Mouse (Mus musculus): ENCODE results near the gene Snx29. TPM values are rescaled to one million over a fixed set of nuclear protein-coding genes. Genes with fewer than 3 reads are reported as not detected.

Gene Snx29
- total RNA-seq, 2 experiments from 2014 or later: 20.9 to 21.0 TPM

DNA sequence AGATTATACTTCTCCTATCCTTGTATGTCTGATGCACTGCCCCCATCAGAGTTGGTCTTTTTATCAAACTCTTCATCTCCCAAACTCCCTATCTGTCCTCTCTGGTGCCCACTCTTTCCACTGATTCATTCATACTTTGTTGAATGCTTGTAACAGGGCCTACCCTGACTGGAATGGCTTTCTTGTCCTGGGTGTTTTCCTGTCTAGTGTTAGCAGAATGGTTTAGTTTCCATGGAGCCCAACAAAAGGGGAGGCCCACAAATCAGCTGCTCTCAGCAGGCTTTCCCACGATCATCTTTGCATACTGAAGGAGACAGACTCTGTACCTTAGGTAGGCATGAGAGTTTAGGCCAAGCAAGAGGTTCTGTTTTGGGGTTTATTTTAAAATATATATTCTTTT is 346.2 kb downstream of the Snx29 start:
- DNase-seq (ENCODE audit: low spot score in 2 of 2): no peak

DNA sequence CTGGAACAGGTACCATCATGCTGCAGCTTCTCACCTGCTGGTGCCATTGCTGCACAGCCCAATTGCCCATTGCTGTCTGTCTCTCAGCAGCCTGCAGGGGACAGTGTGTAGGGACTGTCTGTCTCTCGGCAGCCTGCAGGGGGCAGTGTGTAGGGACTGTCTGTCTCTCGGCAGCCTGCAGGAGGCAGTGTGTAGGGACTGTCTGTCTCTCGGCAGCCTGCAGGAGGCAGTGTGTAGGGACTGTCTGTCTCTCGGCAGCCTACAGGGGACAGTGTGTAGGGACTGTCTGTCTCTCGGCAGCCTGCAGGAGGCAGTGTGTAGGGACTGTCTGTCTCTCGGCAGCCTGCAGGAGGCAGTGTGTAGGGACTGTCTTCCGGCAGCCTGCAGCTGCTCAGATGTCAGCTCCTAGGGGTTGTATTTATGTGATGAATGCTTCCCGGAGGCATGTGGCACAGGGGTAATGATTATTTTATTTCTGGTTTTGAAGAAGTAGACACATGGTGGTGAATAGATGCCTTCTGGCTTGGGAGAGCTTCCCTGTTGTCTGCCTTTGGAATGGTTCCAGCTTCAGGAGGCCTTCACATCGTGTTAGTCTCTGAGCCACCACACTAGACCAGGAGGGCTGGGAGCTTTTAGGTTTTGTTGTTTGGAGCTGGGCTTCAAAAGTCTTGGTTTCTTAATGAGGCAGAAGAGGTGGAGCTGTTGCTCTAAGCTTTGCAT is 347.7 kb downstream of the Snx29 start:
- DNase-seq (ENCODE audit: low spot score in 2 of 2): no peak

DNA sequence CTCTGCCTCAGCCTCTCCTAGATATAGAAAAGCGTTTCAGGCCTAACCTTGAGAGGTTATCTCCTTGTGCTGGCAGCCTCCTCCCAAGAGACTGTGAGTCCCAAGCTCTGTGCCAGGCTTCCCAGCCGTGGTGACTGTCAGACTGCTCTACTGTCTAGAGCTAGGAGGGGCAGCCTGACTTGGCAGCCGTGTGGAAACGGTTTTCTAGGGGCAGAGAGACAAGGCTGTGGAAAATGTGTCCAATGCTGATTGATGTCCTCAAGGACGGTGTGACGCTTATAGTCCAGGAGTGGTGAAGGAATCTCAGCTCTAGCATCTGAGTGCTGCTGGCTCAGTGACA is 348.2 kb downstream of the Snx29 start:
- no peak for DNase-seq (ENCODE audit: low spot score in 2 of 2)

DNA sequence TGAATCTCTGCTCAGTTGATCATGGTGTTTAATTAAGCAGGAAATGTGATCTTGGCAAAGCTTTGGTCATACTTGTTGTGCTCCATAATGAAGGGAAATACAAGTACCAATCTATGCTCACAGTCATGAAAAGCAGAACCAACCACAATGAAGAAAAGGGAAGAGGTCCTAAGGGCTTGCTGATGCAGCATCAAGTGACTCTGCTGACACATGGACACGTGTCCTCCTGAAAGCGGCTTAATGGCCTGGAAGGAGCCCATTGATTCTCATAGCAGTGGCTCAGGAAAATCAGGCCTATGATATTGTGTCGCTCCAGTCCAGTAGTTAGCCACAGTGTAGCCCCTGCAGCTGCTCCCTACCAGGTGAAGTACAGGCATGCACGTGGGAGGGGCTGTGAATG is 353.3 kb downstream of the Snx29 start:
- DNase-seq (ENCODE audit: low spot score in 2 of 2): no peak

DNA sequence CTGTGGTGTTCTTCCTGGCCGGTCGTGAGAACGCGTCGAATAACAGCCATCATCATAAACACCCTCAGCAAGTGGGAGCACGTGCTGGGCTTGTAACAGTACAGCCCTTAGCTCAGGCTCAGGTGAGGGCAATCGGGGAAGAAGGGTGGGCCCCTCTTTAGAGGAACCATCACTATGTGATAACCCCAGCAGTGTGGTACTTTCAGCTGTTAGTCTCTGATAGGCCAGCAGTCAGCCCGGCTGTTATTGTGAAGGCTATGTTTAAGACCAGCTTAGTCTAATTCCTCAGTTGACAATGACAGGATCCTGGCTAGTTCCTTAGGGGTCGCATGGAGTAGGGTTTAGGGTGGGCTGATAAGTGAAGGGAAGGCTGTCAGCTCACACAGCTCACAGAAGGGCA is 362.6 kb downstream of the Snx29 start:
- DNase-seq (ENCODE audit: low spot score in 2 of 2): no peak

DNA sequence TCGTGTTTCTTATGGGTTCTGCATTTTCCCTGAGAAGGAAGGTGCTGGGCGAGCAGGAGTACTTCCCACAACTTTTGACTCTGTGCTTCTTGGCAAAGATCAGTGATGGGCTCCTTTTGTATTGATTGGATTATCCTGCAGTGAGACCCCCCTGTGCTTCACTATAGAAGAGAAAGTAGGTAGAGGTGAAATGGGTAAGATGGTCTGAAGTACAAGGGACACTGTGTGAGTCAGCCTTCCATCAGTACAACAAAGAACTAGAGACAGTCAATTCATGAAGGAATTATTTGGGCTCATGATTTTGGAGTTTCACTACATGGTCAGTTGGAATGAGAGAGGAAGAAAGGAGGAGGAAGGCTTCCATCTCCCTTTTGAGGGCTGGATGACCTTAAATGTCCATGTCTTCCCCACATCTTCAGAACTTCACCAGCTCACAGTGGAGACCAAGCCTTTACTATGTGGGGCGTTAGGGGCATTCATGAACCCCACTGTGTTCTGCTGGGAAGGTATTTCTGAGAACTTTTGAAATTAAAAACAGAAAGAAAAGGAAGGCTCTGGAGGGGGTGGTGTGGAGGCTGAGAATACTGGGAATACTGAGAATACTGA is 363.1 kb downstream of the Snx29 start:
- DNase-seq (ENCODE audit: low spot score in 2 of 2): no peak

DNA sequence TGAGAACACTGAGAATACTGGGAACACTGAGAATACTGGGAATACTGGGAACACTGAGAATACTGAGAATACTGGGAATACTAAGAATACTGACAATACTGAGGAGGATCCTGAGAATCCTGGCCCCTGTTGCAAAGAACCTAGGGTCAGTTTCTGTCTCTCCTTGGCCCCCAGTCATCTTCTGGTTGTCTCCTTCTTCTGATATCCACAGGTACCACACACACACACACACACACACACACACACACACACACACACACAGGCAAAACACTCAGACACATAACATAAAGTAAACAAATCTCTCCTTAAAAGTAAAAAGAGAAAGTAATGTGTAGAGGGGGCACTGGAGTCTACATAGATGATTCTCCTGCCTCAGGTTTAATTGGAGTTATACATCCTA is 365.1 kb downstream of the Snx29 start:
- DNase-seq (ENCODE audit: low spot score in 2 of 2): no peak

DNA sequence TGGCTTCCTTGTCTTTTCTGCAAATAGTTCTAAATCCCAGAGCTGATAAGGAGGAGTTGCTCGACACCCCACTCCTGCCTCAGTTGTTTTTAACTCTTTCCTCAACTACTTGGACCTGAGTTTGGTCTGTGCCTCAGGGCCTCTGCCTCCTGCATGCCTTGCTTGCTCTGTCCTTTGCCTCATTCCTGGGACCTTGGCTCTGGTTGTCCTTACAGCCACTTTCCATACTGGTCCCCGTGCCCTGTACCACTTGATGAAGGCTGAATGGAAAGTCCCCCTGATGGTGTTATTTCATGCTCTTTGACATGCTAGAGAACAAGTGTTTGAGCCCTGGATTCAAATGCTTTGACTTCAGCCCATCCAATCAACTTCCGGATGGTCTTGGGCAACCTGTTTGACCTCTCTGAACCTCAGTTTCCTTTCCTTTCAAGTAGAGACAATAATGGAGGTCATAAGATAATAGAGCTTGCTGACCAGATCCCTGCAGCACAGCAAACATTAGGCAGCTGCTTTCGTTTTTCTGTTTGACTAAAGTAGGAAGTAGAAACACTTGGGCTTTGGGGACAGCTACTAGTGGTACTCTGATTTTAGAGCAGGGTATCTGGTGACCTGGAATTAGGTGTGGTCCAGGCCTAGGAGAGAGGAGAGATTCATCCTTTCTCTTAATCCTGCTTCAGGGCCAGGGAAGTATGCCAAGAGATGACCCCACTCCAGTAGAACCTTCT is 365.7 kb downstream of the Snx29 start:
- no peak for DNase-seq (ENCODE audit: low spot score in 2 of 2)

DNA sequence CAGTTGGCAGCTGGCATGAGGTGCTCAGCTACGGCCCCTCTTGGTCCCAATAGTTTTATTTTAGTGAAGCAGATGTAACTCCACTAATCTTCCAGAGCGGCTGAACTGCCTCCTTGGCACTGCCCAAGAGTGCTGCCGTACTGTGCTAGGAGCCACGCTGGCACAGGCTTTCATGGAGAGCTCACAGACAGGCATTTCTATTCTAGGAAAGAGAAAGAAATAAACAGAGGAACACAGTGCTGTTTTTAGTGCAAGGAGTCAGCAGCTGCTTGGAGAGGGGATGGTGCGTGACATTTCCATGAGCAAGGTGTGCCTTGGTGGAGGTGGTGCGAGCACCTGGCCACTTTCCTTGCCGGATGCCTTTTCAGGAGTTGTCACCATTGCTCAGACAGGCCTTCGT is 367.4 kb downstream of the Snx29 start:
- DNase-seq (ENCODE audit: low spot score in 2 of 2): no peak

DNA sequence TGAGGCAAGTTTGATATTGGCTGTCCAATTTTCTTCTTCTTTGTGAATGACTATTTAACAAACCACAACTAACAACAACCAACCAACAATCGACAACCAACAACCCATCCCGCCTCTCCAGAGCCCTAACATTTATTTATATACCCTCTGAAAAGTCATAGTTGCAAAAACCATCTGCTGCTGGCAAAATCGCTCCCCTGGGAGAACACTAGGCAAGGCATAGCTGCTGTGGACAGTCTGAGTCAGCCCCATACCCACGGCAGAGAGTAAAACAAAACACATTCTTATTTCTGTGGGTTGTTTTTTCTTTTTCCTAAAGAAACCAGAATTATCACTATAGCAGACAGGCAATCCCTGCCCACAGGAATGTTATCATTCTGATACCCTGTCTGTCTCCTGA is 368.0 kb downstream of the Snx29 start:
- no peak for DNase-seq (ENCODE audit: low spot score in 2 of 2)

DNA sequence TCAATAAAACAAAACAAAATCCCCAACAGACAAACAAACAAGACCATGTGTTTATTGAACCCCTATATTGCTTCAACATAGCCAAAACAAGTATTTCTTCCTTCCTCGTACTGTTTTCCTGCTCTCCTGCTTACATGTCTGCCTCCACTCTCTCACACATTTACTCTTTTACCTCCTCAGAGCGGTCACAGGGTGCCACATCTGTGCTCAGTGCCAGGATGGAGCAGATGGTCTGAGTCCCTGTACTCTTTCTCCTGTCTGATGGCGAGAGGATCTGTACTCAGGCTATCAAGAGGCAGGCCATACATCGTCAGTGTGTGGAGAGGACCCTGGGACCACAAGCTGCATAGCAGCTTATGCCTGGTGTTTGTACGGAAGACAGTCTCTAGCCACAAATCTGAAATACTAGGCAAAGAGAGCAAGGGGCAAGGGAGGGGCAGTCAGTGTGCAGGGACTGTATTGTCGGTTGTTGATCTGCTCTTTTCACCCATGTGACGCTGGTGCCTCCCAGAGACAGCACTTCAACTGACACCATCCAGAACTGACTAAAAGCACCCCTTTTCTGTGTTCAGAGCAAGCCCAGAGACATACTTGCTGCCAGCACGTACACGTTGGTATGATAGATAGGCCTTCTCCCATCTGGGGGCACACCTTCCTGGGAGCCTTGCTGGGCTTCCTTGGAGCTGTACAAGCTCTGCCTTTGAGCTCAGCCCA is 368.9 kb downstream of the Snx29 start:
- no peak for DNase-seq (ENCODE audit: low spot score in 2 of 2)

DNA sequence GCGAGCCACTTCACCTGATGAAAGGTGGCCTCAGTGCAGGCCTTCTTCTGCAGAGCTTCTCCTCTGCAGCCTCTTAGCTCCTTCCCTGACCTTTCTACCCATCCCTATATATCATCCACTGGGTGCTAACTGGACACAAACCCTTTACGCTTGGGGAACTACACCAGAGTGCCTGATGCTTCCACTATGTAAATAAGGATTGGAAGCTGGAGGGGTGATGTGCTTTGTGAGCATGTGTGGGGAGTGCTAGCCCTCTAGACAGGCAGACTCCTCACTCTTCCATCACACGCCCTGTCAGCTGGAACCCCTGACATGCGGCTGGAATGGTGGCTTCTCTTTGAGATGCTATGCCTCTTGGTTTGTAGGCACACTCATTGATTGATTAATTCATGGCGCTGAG is 370.0 kb downstream of the Snx29 start:
- DNase-seq (ENCODE audit: low spot score in 2 of 2): no peak

DNA sequence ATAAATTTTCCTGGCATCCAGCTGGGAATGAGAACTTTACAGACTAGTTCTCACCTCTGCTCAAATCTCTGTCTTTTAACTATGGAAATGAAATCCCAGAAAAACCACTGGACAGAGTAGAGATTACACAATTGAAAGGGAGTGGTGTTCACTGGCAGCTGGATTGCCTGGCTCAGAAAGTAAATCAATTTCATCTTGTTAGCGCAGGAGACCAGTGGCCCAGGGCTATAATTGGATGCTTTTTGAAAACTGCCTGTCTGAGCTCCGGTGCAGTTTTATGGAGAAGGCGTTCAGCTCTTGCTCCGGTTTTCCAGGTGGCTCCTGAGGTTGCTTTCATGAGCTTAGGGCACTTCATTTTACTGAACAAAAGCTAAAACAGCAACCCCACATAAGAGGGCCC is 371.7 kb downstream of the Snx29 start:
- no peak for DNase-seq (ENCODE audit: low spot score in 2 of 2)

DNA sequence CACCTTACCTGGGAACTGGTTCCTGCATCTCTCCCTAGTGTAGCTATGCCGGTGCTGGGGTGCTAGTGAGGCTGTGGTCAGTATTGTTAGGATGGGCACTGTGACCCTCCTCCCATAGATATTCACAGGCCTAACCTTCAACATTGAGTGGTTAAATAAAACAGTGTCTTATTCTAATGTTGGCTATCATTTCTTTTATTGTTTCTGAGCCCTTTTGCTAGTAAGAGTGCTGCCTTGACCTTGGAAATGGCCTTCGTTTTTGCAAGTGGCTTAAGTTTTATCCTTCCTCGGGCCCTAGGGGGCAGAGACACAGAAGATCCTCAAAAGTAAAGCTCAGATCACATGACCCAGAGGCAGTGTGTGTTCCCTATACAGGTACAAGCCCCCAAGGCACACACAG is 374.1 kb downstream of the Snx29 start:
- DNase-seq (ENCODE audit: low spot score in 2 of 2): no peak

DNA sequence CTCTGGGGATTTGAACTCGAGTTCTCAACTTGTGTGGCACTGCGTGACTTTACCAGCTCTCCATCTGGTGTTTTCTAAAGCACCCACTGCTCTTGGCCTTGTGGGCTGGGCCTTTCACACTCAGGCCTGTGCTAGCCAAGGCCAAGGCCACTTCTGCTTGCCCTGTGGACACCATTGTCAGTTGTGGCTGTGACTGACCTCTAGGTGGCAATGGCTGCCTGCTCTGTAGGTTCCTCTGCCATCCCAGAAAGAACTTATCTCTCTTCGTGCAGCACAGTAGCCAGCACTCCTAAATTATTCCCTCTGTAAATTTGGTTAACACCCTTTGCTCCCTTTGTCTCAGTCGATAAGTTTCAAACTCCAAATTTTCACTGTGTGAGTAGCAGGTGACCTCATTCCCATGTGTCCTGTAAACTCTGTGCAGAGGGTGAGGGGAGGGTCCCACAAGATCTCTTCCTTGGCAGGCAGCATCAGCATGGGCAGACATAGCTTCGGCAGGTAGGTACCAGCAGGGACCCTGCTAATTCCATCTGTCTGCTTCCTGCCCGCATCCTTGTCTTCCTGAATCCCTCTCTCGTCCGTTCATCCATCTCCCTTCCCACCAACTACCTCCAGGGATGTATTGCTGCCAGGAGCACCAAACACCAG is 375.1 kb downstream of the Snx29 start:
- no peak for DNase-seq (ENCODE audit: low spot score in 2 of 2)

DNA sequence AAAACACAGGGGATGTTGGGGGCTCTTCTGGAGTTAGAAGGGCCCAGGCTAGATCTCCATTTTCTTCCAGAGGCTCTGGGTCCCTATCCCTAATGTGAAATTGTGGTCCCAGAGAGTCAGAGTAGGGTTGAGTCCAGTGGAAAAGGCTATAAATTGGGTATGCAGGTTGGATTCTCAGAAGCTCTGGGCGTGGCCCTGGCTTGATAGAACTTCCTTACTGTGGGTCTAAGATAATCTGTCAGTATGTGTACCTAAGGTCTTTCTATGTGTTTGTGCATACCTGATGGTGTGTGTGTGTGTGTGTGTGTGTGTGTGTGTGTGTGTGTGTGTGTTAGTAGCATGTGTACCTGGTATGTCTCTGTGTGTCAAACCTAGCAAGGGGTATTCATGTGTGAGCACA is 378.9 kb downstream of the Snx29 start:
- DNase-seq (ENCODE audit: low spot score in 2 of 2): no peak

DNA sequence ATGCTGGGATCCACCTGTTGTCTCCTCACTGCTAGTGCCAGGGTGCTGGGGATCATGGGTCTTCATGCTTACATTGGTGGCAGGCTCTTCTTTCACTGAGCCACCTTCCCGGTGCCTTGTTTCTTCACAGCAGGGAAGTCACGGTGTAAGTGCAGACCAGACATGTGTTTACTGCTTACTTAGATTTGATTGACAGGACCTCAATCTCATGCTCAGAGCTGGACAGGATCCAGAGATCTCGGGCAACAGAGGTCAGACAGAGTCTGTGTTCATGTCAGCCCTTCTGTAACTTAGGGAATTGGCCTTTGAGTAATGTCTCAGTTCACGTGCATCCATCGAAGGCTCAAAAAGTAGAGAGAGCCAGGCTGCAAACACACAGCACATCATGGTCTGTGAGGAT is 381.4 kb downstream of the Snx29 start:
- no peak for DNase-seq (ENCODE audit: low spot score in 2 of 2)

DNA sequence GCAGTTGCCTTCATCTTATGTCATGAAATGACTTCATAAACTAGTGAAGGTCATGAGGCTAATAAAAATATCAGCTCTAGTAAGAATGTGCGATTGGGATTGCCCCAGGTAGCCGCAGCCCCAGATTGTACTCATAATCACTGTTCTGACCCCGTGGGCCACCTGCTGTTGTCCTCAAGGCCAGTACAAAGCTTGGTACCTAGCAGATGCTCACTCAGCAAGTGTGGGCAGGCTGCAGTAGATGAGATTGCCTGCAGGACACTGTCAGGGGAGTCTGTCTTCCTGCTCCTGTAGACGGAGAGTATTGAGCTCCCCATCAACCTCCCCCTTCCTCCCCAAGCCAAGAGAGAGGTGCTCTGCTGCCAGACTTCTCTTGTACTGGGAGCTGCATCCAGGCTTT is 382.7 kb downstream of the Snx29 start:
- no peak for DNase-seq (ENCODE audit: low spot score in 2 of 2)

DNA sequence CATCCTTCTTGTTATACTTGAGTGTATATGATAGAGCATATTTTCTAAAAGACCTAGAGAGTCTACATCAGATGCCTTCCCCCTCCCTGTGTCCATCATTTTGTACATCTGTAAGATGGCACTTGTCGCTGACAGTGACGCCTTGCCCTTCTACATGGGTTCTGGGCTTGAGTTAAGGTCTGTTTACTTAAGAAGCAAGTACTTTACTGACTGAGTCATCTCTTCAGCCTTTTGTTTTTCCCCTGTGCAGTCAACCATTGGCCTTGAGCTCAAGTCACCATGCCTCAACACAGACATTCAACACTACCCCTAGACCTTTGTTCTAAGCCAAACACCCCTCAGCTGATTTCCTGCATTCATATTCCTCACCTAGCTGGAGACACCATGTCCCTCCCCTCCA is 385.4 kb downstream of the Snx29 start:
- no peak for DNase-seq (ENCODE audit: low spot score in 2 of 2)

DNA sequence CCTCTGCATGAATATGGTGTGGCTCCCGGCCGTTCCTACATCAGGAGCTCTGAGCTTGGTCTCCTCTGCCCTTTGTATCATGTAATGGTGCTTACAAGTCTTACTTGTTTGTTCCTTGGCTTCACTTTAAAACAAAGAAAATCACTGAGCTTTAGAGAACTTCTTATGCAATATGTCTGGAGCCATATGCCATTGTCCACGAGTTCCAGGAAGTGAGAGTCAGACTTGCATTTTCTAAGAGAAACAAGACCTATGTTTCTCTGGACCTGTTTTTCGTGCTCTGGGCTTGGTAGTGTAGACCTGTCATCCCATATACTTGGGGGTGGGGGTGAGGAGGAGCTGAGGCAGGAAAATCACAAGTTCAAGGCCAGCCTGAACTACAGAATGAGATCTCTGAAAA is 386.7 kb downstream of the Snx29 start:
- DNase-seq (ENCODE audit: low spot score in 2 of 2): no peak

DNA sequence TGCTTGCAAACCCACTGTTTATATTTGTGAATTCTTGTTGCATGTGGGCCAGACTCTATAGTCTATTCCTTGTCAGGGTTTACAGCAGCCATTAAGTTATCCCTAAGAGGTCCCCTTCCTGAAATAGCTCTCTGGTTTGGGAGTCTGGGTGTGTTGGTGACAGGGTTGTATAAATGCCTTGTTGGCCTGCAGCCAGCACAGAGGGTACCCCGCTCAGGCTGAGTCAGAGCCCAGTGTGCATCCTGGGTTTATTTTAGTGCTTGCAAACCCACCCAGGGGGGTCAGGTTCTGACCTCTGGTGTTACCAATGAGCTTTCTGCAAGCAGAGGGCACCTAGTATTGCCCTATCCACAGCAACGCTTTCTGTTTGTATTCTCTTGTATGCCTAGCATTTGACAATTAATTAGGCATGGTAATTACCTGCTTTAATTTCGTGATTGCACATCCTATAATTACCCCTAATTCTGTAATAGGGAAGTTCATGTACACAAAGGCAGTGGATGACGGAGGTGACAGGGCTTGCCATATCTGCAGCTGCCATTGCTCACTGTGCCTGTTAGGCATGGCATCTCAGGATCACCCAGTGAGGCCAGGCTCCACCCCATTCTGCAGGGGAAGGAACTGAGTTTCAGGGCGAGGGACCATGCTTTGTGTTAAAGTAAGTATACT is 387.4 kb downstream of the Snx29 start:
- no peak for DNase-seq (ENCODE audit: low spot score in 2 of 2)
